Mouse (Mus musculus) regulatory T cell (primary cell): Measurements from ENCODE around the gene Gtsf1l.

Experiments used
- in situ Hi-C: fragments of 300-600 bp; cut with MboI, MseI; formaldehyde crosslinking; loops from one replicate; pipeline ENCODE4 v1.15.1; 2025; ENCODE audit warnings: high pct_unique_total_duplicates

Gene Gtsf1l

DNA sequence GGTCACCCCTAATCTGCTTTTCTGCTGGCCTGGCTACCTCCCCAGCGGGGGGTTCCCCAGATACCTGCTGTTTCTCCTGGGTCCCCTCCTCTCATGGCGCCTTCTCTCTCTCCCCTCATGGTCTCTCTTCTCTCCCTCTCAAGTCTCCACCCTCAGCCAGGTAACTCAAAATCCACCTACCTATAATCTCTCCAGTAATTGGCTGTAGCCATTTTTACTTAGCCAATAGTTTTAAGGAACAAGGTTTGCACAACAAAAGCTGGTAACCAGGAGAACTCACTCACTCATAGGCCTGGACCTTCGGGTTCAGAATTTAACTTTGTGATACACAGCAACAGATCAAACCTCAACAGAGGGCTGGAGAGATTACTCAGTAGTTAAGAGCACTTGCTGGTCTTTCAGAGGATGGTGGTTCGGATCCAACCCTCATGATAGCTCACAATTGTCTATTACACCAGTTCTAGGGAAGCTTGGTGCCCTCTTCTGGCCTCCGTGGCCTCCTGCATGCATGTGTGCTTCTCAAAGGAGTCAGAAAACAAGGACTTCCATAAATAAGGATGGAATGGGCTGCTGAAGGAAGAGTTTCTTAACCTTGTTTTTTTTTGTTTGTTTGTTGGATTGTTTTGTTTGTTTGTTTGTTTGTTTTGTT lies 1.9 kb upstream of the Gtsf1l start:
- in situ Hi-C loops = loop anchor here (10.0 kb wide), 1 partner anchor 165 kb away; no protein-coding TSS in a partner anchor

DNA sequence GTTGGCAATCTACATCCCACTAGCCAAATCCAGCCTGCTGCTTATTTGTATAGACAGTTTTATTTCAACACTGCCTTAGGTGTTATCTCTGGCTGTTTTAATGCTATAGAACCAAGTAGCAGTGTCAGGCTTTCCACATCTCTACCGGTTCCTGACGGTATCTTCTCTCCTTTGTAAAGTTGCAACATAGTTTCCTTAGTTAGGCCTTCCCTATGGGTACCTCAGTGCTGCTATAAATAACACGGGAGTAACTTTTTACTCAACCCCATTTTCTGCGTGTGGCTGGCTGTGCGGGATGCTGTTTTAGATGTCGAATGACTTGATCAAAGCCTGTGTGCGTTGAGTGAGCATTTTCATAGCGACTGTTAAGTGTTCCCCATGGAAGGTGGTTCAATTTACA lies 1.1 kb downstream of the Gtsf1l start:
- in situ Hi-C loops = no loop called here

DNA sequence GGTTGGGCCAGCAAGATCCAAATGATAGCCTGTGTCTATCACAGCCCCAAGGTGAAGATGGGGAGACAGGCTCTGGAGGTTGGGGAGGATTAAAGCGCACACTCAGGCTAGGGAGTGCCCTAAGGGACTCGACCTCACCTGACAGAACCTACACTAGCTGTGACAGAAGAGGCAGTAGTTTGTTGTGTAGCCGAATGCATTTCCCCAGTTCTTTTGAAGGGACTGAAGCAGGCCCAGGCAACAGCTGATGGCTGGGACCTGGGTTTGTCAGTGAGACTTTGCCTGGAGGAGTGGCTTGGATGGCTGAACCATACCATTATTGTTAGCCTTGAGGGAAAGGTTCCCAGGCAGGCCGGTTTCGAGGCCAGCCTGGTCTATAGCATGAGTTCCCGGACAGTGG lies 2.6 kb downstream of the Gtsf1l start:
- in situ Hi-C loops = no loop called here

DNA sequence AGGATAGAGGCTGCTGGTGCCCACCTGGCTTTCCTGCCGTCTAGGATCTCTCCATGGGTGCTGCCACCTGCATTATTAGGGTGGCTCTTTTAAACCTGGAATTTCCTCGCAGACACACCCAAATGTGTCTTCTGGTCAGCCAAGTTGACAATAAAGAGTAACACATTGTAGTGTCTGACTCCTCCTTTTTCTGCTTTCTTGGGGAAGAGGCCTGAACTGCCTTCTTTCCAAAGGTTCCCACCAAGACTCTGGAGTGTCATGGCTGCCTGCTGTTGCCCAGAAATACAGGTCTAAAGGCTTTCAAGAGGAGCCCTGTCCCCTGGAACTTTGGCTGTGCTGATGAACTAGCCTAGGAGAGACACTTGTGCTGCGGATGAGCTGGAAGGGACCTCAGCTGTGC lies 3.1 kb downstream of the Gtsf1l start:
- in situ Hi-C loops = no loop called here

DNA sequence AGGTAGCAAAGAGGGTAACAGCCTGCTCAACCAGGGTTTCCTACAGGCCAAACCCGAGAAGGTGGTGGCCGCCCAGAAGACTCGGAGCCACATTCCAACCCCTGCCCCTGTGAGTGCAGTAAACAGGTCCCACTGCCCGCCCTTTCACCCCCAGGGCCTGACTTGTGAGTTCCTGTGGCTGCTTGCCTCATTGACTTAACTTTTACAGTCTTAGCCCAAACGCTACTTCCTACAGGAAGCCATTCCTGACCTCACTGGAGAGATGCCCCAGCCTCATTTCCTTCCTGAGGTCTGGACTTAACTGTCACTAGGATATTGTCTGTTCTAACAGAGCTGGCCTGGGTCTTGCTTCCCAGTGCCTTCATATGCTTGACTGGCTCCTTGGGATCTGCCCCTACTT lies 5.1 kb downstream of the Gtsf1l start:
- in situ Hi-C loops = no loop called here

DNA sequence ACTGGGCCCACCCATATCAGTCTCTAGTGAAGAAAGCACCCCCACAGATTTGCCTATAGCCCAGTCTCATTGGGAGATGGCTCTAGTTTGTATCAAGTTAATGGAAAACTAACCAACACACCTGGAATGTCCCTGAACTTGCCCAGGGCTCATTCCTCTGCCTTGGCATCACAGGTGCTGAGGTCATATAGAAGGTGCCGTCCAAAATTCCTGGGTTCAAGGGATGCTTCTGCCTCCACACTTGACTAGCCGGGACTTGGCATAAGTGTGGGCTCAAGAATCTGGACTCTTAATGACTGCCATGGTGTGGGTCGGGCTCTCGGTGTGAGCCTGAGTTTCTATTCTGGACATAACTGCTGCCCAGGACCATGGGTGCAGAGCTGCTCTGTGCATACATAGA lies 8.6 kb downstream of the Gtsf1l start:
- in situ Hi-C loops = no loop called here

DNA sequence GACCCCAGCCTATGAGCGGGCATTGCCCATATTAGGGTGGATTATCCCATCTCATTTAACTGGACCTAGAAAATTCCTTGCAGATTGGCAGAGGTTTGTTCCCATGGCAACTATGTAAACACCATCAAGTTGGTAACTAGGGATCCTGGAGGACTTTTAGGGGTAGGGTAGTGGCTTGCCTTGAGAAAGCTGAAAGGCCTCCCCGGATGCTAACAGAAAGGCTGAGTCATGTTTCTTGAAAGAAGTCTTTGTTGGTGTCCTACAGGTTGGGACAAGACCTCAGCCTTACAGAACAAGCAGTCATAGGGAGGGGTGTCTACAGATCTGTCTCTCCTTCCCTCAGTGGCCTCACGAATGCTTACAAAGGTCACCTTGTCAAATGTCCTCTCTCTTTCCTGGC lies 12.4 kb downstream of the Gtsf1l start:
- in situ Hi-C loops = no loop called here

DNA sequence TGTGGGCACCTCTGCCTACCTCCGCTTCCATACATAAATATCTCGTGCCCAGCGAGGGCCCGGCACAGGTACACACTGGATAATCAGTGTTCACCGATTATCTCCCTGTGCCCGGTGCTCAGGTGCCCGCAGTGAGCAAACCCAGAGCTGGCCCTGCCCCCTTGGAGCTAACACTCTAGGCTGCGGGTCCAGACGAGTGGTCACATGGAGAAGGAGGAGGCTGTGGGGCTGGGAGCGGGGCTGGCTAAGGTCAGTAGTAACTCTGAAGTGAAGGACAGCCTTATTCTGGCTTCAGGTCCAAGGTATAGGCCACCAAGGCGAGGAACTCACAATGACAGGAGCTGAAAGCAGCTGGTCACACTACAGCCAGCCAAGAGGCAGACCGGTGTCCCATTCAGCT lies 12.8 kb downstream of the Gtsf1l start:
- in situ Hi-C loops = loop anchor here (25.0 kb wide), 1 partner anchor 1812 kb away; the partner anchor contains the start of gene Pcif1

DNA sequence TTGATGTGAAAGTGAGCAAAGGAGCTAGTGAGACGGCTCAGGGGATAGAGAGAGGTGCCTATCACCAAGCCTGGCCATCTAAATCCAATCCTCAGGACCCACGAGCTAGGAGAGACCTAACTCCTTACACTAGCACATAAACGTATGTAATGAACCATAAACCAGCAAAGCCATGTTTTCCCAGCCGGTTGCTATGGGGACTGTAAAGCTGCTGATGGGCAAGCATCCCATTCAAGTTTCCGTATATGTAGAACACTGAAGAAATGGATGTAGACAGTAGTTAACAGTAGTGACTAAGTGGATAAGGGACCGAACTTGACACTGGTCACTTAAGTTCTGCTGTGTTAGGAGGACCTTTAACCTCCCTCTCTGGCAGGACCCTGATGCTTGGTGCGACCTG lies 13.6 kb downstream of the Gtsf1l start:
- in situ Hi-C loops = loop anchor here (25.0 kb wide), 1 partner anchor 1813 kb away; the partner anchor contains the start of gene Pcif1

DNA sequence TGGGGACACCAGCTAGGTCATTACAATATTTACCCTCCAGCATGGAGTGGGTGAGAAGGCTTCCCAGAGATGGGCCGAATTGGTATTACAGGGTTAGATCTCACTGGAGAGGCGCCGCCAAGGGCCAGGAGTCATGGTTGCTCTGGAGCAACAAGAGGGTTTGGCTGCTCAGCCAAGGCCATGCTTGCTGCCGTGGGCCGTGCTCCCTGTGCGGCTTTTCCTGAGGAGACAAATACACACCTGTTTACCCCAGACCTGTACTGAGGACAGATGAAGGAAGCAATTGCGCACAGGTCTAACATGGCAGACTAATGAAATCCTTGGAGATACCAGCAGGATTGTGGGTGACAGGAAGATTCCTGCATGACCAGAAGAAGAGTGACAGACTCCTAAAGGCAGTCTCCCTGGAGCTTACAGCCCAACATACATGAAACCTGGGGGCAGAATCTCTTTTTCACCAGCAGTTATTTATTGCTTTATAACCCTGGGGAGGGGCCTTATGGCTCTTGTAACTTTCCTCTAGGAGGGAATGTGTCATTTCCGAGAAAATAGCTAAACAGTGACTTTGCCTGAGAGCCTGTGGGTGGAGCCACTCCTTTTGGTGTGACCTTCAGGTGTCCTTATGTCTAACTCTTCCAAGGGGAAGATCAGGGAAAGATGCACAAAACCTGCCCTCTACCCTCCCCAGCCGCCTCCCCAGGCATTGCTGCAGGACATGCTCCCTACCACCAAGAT lies 14.5 kb downstream of the Gtsf1l start:
- in situ Hi-C loops = loop anchor here (25.0 kb wide), 1 partner anchor 1814 kb away; the partner anchor contains the start of gene Pcif1

DNA sequence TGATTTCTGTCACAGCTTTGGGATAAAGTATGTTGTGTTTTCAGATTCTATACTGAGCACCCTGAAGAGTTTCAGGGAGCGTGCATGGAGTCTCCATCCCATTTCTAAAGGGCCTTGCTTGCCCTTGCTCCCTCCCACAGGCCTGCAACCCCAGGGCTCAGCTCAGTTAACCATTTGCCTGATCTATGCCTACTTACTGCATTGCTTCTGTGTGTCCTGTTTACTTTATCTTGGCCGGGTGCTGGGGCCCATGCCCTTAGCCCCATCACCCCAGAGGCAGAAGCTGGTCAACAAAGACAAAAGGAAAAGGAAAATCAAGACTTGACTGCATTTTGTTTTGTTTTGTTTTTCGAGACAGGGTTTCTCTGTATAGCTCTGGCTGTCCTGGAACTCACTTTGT lies 16.1 kb downstream of the Gtsf1l start:
- in situ Hi-C loops = loop anchor here (25.0 kb wide), 1 partner anchor 1816 kb away; the partner anchor contains the start of gene Pcif1

DNA sequence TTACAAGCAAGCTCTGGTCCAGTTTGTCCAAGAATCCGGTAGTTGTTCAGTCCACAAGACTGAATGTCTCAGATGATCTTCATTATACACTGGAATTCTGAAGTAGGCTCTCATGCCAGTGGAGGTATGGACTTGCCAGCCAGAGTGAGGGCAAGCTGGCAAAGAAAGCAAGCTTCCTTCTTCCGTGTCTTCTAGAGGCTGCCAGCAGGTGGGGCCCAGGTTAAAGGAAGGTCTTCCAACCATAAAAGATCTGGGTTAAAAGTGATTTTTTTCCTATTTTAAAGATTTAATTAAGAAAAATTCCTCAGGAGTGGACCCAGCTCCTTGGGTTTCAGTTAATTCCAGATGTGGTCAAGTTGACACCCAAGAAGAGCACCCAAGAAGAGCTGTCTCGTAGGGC lies 17.4 kb downstream of the Gtsf1l start:
- in situ Hi-C loops = loop anchor here (25.0 kb wide), 1 partner anchor 1817 kb away; the partner anchor contains the start of gene Pcif1

DNA sequence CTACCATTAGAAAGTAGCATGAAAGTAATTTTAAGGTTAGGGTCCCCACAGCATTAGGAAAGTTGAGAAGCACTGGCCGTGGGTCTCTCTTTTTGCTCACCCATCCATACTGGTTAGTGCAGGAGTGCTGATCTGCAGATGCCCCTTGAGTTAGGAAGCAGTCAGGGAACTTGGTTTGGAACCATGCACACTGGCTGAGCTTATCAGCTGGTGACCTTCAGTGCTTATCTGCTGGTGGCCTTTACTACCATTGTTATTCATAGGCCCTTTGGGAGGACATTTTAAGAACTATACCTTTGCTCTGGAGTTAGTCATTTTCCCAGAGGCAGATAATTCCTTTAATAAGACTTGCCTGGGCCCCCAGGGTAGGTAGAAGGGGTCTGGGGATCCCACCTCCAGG lies 20.4 kb downstream of the Gtsf1l start:
- in situ Hi-C loops = loop anchor here (25.0 kb wide), 1 partner anchor 1820 kb away; the partner anchor contains the start of gene Pcif1

DNA sequence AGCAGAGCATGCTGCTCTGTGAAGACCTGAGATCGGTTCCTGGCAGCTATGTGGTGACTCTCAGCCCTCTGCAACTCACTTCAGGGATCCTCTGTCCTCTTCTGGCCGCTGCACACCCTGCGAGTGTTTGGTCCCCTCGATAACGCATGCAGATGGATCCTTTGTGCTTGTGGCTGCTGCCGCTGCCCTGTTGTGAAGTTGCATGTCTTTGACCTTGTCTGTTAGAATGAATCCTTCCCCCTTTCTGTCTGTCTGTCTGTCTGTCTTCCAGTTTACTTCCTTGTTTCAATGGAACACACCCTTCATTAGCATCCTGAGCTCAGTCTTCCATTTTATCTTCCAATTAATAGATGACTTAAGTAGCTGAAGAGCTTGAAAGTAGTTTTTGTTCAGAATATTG lies 21.3 kb downstream of the Gtsf1l start:
- in situ Hi-C loops = loop anchor here (25.0 kb wide), 1 partner anchor 1821 kb away; the partner anchor contains the start of gene Pcif1

DNA sequence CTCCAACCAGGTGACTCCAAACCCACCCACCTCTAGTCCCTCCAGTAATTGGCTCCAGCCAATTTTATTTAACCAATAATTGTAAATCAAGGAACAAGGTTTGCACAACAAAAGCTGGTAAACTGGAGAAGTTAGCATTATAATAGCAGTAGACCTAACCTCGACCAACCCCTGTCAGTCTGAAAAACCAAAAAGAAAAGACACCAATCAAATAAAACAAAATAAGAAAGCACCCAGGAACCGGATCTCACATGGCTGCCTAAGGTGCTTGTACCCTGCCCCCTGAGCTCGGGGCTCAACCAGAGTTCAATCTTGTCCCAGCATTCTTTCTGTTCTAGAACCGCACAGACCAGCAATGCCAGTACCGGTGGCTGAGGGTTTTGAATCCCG lies 25.5 kb downstream of the Gtsf1l start:
- in situ Hi-C loops = loop anchor here (25.0 kb wide), 1 partner anchor 1825 kb away; the partner anchor contains the start of gene Pcif1

DNA sequence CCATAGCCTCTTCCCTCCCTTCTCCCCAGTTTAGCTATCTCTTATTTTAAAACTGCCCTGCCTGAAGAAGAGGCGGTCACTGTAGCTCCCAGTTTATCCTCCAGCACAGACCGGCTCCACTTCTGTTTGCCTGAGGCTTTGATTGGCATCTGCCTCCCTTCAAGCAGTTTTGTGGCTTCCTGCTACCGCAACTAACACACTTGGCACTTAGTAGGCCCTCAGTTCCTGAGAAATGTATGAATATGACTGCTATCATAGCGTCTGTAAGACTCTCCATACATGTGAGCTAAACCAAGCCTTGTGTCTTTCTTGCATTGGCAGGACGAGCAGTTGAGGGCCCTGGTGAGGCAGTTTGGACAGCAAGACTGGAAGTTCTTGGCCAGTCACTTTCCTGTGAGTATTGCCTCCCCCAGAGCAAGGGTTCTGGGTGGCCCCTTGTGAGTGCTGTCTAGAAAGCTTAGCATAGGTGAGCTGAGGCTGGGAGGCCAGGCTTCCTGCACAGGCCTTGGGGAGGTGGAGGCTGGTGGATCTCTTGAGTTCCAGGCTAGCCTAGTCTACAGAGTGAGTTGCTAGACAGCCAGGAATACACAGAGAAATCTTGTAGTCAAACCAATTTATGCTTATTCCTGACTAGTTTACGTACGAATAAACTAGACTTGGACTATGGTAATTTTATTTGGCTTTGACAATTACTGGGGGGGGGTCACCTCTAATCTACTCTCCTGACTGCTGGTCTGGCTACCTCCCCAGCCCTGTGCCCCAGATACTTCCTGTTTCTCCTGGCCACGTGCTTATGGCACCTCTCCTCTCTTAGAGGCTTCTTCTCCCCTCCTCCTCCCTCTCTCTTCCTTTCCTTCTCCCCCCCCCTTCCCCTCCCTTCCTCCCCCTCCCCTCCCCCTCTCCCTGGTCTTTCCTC lies 26.2 kb downstream of the Gtsf1l start:
- in situ Hi-C loops = loop anchor here (25.0 kb wide), 1 partner anchor 1826 kb away; the partner anchor contains the start of gene Pcif1

DNA sequence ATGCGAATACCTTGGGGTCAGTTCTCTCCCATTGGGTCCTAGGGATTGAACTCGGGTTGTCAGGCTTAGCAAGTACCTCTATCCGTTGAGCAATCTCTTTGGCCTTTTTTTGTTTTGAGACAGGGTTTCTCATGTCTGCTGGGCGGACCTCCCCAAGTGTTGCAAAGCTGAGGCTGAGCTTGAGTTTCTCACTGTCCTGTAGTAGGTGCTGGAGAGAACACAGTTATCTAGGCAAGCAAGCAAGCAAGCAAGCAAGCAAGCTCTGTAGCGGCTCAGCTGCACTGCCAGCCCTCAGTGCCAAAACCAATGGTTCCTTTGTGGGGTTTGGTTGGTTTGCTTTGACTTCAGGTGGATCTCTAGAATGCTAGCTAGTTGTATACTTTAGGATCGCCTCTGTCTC lies 27.0 kb downstream of the Gtsf1l start:
- in situ Hi-C loops = loop anchor here (25.0 kb wide), 1 partner anchor 1827 kb away; the partner anchor contains the start of gene Pcif1

DNA sequence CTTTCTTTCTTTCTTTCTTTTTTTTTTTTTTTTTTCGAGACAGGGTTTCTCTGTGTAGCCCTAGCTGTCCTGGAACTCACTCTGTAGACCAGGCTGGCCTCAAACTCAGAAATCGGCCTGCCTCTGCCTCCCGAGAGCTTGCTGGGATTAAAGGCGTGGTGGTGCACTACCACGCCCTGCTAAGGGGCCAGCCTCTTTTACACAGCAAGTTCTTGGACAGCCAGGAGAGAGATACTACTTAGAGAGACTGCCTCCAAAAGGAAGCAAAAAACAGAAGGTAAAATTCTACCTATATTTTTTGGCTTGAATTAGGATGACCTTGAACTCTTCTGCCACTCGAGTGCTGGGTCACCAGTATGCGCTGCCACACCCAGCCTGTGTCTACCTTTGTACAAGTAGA lies 28.7 kb downstream of the Gtsf1l start:
- in situ Hi-C loops = loop anchor here (10.0 to 25.0 kb wide), 2 partner anchors 536 to 1828 kb away; partner anchors contain the start of gene Pcif1

DNA sequence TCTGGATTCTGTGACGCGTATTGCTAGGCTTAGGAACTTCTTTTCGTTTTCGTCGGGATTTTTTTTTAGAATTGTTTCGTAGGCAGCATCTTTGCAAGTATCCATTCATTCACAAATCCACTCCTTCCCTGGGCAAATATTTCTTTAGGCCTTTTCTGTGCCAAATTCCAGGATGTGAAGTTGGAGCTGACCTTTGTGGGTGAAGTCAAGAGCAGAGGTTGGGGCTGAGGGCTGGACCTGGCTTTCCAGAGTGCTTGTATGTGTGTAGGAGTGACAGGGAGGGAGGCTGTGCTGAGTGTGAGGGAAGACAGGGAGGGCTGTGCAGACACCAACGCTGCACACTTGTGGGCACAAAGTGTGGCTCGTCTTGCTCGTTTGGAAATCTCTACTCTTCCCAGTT lies 31.1 kb downstream of the Gtsf1l start:
- in situ Hi-C loops = loop anchor here (10.0 to 25.0 kb wide), 2 partner anchors 538 to 1831 kb away; partner anchors contain the start of gene Pcif1

DNA sequence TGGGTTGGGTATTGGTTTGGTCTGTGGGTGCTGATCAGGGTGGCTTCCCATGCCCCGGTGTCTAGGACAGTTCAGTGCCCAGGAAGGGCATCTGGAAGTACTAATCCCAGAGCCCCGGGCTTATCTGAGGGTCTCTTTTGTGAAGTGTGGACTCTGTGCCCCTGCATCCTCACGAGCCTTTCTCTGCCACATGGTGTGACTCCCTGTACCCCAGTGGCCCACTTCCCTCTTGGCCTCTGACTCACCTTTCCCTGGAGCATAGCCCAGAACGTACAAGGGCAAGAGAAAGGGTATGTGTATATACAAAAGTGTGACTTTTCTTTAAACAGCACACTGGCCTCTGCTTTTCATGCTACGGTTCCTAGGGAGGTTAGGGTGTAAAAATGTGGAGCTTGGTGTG lies 31.9 kb downstream of the Gtsf1l start:
- in situ Hi-C loops = loop anchor here (10.0 to 25.0 kb wide), 2 partner anchors 539 to 1832 kb away; partner anchors contain the start of gene Pcif1

DNA sequence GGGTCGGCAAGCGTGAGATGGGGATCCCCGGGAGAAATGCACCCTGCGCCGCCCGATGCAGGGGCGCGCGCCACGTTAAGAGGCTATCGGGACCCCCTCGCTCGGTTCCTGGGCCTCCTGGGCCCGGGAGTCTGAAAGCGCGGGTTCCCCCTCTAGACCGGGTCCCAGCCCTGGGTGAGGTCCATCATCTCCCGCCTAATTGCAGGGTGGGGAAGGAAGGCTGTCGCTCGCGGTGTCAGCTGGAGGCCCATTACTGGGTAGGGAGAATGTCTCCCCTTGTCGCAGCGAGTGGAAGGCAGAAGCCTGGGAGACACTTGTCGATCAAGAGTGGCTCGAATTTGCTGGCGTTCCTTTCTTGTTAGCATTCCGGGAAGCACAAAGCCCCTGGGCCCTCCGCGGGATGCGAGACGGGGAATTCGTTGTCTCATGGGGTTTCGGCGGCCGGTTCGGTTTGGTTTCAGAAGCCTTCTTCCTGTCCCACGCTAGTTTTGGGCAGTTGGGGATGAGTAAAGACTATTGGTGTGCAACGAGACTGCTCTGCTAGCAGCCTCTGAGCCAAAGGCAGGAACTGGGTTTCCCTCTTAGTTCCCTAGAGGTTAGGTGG lies 32.7 kb downstream of the Gtsf1l start:
- in situ Hi-C loops = loop anchor here (10.0 to 25.0 kb wide), 2 partner anchors 540 to 1832 kb away; partner anchors contain the start of gene Pcif1
